Mouse (Mus musculus) bone marrow macrophage, adult 2 months (primary cell): Measurements from ENCODE around the gene Galk2.

Source experiments
- CTCF ChIP-seq: IDR thresholded peaks from 2 replicates; pipeline ENCODE4 v1.5.1; 2012; ENCODE audit warnings: low read depth, mild to moderate bottlenecking, low read length, moderate library complexity
- POLR2A ChIP-seq: IDR thresholded peaks from 2 replicates; pipeline ENCODE4 v1.6.1; 2012; ENCODE audit warnings: mild to moderate bottlenecking, low read depth, low read length, borderline replicate concordance

DNA sequence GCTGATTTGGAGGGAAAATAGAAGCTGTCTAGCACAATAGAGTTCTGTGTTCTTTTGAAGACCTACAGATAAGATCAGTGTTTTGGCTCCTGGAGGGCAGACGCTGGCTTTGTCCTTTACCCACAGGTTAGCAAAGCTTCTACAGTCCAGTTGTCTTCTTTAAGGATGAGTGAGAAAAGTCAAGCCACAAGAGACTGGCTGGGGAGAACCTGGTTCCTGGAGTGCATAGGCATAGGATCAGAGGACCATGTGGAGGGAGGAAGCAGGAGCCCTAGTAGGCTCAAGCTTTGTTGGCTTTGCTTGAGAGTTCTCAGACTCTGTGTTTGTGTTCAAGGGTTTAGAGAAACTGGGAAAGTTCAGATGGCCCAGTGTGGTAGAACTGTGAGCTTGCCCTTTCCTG lies 65.6 kb downstream of the Galk2 start:
- TF ChIP-seq CTCF: no peak
- no peak for TF ChIP-seq POLR2A
